Mouse (Mus musculus) ES-E14 (cell line): ENCODE measurements around the gene Tshz2. TPM values are rescaled to one million over a fixed set of nuclear protein-coding genes. Genes with fewer than 3 reads are reported as not detected.

Experiments
- DNase-seq: peaks from one replicate; pipeline ENCODE4 v3.0.0-alpha.2; 2013; ENCODE audit warnings: low read depth, low spot score
- H3K27ac ChIP-seq: 2 replicates; pipeline ENCODE4 v1.5.1; 2012; ENCODE audit warnings: low read depth, mild to moderate bottlenecking, low read length, moderate library complexity, mixed read lengths; ENCODE audit not compliant: poor library complexity, insufficient read depth, severe bottlenecking
- H3K36me3 ChIP-seq: 2 replicates; pipeline ENCODE4 v1.6.1; 2012; ENCODE audit warnings: mild to moderate bottlenecking, low read length, moderate library complexity, mixed read lengths; ENCODE audit not compliant: control insufficient read depth, poor library complexity, insufficient read depth, severe bottlenecking
- H3K4me1 ChIP-seq, 2 experiments: fragments of 150-350 bp in 1 of 2; sonication (generic) in 1 of 2; 2 replicates each; pipeline ENCODE4 v1.6.1; 2012; ENCODE audit warnings: low read length in 2 of 2, mild to moderate bottlenecking in 1 of 2, mixed read lengths in 1 of 2; ENCODE audit not compliant: control insufficient read depth in 2 of 2, insufficient read depth in 2 of 2, poor library complexity in 1 of 2
- H3K4me3 ChIP-seq, 2 experiments: fragments of 150-350 bp in 1 of 2; sonication (generic) in 1 of 2; 2 replicates each; pipeline ENCODE4 v1.5.1; 2012; ENCODE audit warnings: low read length in 2 of 2, low read depth in 1 of 2, mild to moderate bottlenecking in 1 of 2, mixed read lengths in 1 of 2; ENCODE audit not compliant: insufficient read depth in 1 of 2, poor library complexity in 1 of 2, severe bottlenecking in 1 of 2
- H3K9ac ChIP-seq: 2 replicates; pipeline ENCODE4 v1.6.1; 2012; ENCODE audit warnings: low read depth, mild to moderate bottlenecking, low read length, mixed read lengths; ENCODE audit not compliant: poor library complexity, insufficient read depth, severe bottlenecking
- H3K9me3 ChIP-seq: fragments of 150-350 bp; sonication (generic); 2 replicates; pipeline ENCODE4 v1.6.1; 2012; ENCODE audit warnings: low read depth, mild to moderate bottlenecking, low read length; ENCODE audit not compliant: control insufficient read depth, insufficient read depth
- CHD2 ChIP-seq: IDR thresholded peaks from 2 replicates; pipeline ENCODE4 v1.6.1; 2014; ENCODE audit warnings: mild to moderate bottlenecking, low read depth, low read length, inconsistent platforms
- HCFC1 ChIP-seq: IDR thresholded peaks from 2 replicates; pipeline ENCODE4 v1.6.1; 2012; ENCODE audit warnings: low read length, inconsistent platforms, borderline replicate concordance; ENCODE audit not compliant: insufficient read depth
- MAFK ChIP-seq: IDR thresholded peaks from 2 replicates; pipeline ENCODE4 v1.6.1; 2014; ENCODE audit warnings: mild to moderate bottlenecking, low read depth, low read length, inconsistent platforms; ENCODE audit not compliant: insufficient read depth
- ZC3H11A ChIP-seq: IDR thresholded peaks from 2 replicates; pipeline ENCODE4 v1.6.1; 2012; ENCODE audit warnings: low read depth, mild to moderate bottlenecking, inconsistent platforms, low read length, borderline replicate concordance
- ZNF384 ChIP-seq: IDR thresholded peaks from 2 replicates; pipeline ENCODE4 v1.6.1; 2012; ENCODE audit warnings: low read depth, low read length, inconsistent platforms
- in situ Hi-C, 2 experiments: fragments of 600-800 bp; cut with MboI; formaldehyde crosslinking; loops; one replicate each; pipeline ENCODE4 v1.15.1; 2025; ENCODE audit warnings: low sequenced_read_pairs in 2 of 2, inconsistent platforms in 1 of 2; ENCODE audit not compliant: unreplicated experiment in 2 of 2
- total RNA-seq: library from RNA; depleted of rRNA; stranded (reverse); fragments of 300-350 nt; gene quantifications from 2 replicates; pipeline ENCODE4 v1.2.3, GENCODE M21; 2012; rRNA removed

The Tshz2 gene
- 0.11 and 0.27 TPM in 2 replicates for total RNA-seq

GRCm38 (mm10) chr2:169632338-169633151 lies at the start of gene Tshz2:
TSS of gene Tshz2 (plus strand) at chr2:169633013.
- H3K4me1 ChIP-seq, result peaks cover 0 to 2% of the 10 kb centered on the region in 2 experiments; a peak in 2 of 4 replicates
- no peaks in the 10 kb centered on the region for H3K36me3 ChIP-seq
- in situ Hi-C loops, result no loop called here
- DNase-seq, result no peak
- no peak within 1 kb of the TSS for H3K27ac ChIP-seq
- peak within 1 kb of the TSS; percentile 54 for H3K9ac ChIP-seq
- H3K9me3 ChIP-seq, result no peaks in the 10 kb centered on the region
- no peak for TF ChIP-seq ZNF384
- TF ChIP-seq HCFC1, result no peak
- H3K4me3 ChIP-seq, result peak within 1 kb of the TSS; percentile 64 to 67

GRCm38 (mm10) chr2:169583476-169583875 lies 49.3 kb upstream of the Tshz2 start:
- Histone ChIP-seq H3K9me3 (no peaks in the 10 kb centered on the region), H3K36me3 (no peaks in the 10 kb centered on the region), H3K9ac (no peak overlapping the region), H3K4me1 (no peaks in the 10 kb centered on the region), H3K4me3 (no peak overlapping the region), H3K27ac (no peak overlapping the region)
- TF ChIP-seq MAFK, result no peak
- DNase-seq, result no peak
- in situ Hi-C loops, result no loop called here

GRCm38 (mm10) chr2:169584745-169585456 lies 47.9 kb upstream of the Tshz2 start:
- no peak for DNase-seq
- in situ Hi-C loops, result no loop called here
- Histone ChIP-seq H3K36me3 (no peaks in the 10 kb centered on the region), H3K4me3 (no peak overlapping the region), H3K4me1 (no peaks in the 10 kb centered on the region), H3K9me3 (no peaks in the 10 kb centered on the region), H3K27ac (no peak overlapping the region), H3K9ac (no peak overlapping the region)
- no peak for TF ChIP-seq ZC3H11A
- TF ChIP-seq MAFK, result no peak
- no peak for TF ChIP-seq ZNF384
- no peak for TF ChIP-seq HCFC1
- no peak for TF ChIP-seq CHD2

GRCm38 (mm10) chr2:169585631-169586285 lies 47.1 kb upstream of the Tshz2 start:
- in situ Hi-C loops, result no loop called here
- TF ChIP-seq HCFC1, result no peak
- peak; percentile 97 for TF ChIP-seq MAFK
- no peak for DNase-seq
- no peak overlapping the region for H3K9ac ChIP-seq
- no peak overlapping the region for H3K4me3 ChIP-seq
- no peaks in the 10 kb centered on the region for H3K9me3 ChIP-seq
- H3K27ac ChIP-seq, result no peak overlapping the region
- peaks cover 2 to 6% of the 10 kb centered on the region in 2 experiments; a peak in 2 of 4 replicates for H3K4me1 ChIP-seq
- H3K36me3 ChIP-seq, result no peaks in the 10 kb centered on the region
